Mouse (Mus musculus): ENCODE data around the gene Cpa1. TPM values are rescaled to one million over a fixed set of nuclear protein-coding genes. Genes with fewer than 3 reads are reported as not detected.

The Cpa1 gene
- polyA plus RNA-seq, 1 experiment from 2014 or later, result 1.3 TPM

- H3K27me3 ChIP-seq (ENCODE audit: control insufficient read depth, insufficient read depth, low read length), result no peaks in the 10 kb centered on the region
- DNase-seq (ENCODE audit: low spot score), result peak; percentile 34
- ATAC-seq (ENCODE audit: low FRiP score, low TSS enrichment), result peak; percentile 75; the same call in 1 of the 2 replicates
- 0 out of 2 replicates have a peak overlapping the region, but pooled peaks have one; percentile 6 for H3K27ac ChIP-seq (replicated peaks)
- TF ChIP-seq CTCF (IDR thresholded peaks at IDR 0.05; ENCODE audit: low read depth) (peak; percentile 37; the same call in 1 of the 2 replicates), EP300 (optimal IDR thresholded peaks at IDR 0.05) (no peak)
- no peaks in the 10 kb centered on the region for H3K36me3 ChIP-seq (ENCODE audit: control insufficient read depth, insufficient read depth, low read length)
- H3K9me3 ChIP-seq (ENCODE audit: control insufficient read depth, low read length), result no peaks in the 10 kb centered on the region
- WGBS, result 24% methylated on average over 18 of the region's 18 CpGs
- H3K4me2 ChIP-seq (replicated peaks; ENCODE audit: low read depth), result peak overlapping the region; percentile 41
- H3K4me3 ChIP-seq (ENCODE audit: low read depth, low read length), result no peak overlapping the region; the same call in 1 of the 2 replicates
- H3K4me1 ChIP-seq (replicated peaks; ENCODE audit: control insufficient read depth, insufficient read depth), result peaks cover 5% of the 10 kb centered on the region; the same call in 1 of the 2 replicates
- H3K9ac ChIP-seq (ENCODE audit: low read length), result peak overlapping the region; percentile 38
These were observed 20.9 kb upstream of the Cpa1 start for GRCm38 (mm10) chr6:30617959-30618590.

- 0 out of 2 replicates have a peak overlapping the region, but pooled peaks have one; percentile 14 for H3K27ac ChIP-seq (replicated peaks)
- DNase-seq (ENCODE audit: low spot score), result no peak
These were observed 20.3 kb upstream of the Cpa1 start for GRCm38 (mm10) chr6:30618735-30619134.

GRCm38 (mm10) chr6:30619606-30620005 is 19.4 kb upstream of the Cpa1 start:
- TF ChIP-seq EP300 (optimal IDR thresholded peaks at IDR 0.05) (no peak), CTCF (IDR thresholded peaks at IDR 0.05; ENCODE audit: low read depth) (no peak)
- peaks cover 5% of the 10 kb centered on the region; the same call in 1 of the 2 replicates for H3K4me1 ChIP-seq (replicated peaks; ENCODE audit: control insufficient read depth, insufficient read depth)
- no peak overlapping the region for H3K27ac ChIP-seq (replicated peaks)
- DNase-seq (ENCODE audit: low spot score), result no peak
- no peaks in the 10 kb centered on the region for H3K9me3 ChIP-seq (ENCODE audit: control insufficient read depth, low read length)
- H3K4me2 ChIP-seq (replicated peaks; ENCODE audit: low read depth), result no peak overlapping the region
- no peak overlapping the region for H3K4me3 ChIP-seq (ENCODE audit: low read depth, low read length)
- 86% methylated on average over 5 of the region's 5 CpGs for WGBS
- H3K36me3 ChIP-seq (ENCODE audit: control insufficient read depth, insufficient read depth, low read length), result no peaks in the 10 kb centered on the region
- H3K27me3 ChIP-seq (ENCODE audit: control insufficient read depth, insufficient read depth, low read length), result no peaks in the 10 kb centered on the region
- no peak overlapping the region for H3K9ac ChIP-seq (ENCODE audit: low read length)
- no peak for ATAC-seq (ENCODE audit: low FRiP score, low TSS enrichment)

More at GRCm38 (mm10) chr6:30618735-30619134, 20.3 kb upstream of the Cpa1 start:
- no peak overlapping the region for H3K4me3 ChIP-seq (ENCODE audit: low read depth, low read length)
- no peaks in the 10 kb centered on the region for H3K27me3 ChIP-seq (ENCODE audit: control insufficient read depth, insufficient read depth, low read length)
- no peak for ATAC-seq (ENCODE audit: low FRiP score, low TSS enrichment)
- no peak for TF ChIP-seq CTCF (IDR thresholded peaks at IDR 0.05; ENCODE audit: low read depth)
- no peak for TF ChIP-seq EP300 (optimal IDR thresholded peaks at IDR 0.05)
- no peaks in the 10 kb centered on the region for H3K36me3 ChIP-seq (ENCODE audit: control insufficient read depth, insufficient read depth, low read length)
- no peak overlapping the region for H3K9ac ChIP-seq (ENCODE audit: low read length)
- no peaks in the 10 kb centered on the region for H3K9me3 ChIP-seq (ENCODE audit: control insufficient read depth, low read length)
- H3K4me1 ChIP-seq (replicated peaks; ENCODE audit: control insufficient read depth, insufficient read depth), result peaks cover 5% of the 10 kb centered on the region; the same call in 1 of the 2 replicates
- no peak overlapping the region for H3K4me2 ChIP-seq (replicated peaks; ENCODE audit: low read depth)
- 47% methylated on average over 6 of the region's 6 CpGs for WGBS

GRCm38 (mm10) chr6:30620591-30620990 is 18.4 kb upstream of the Cpa1 start:
- no peak overlapping the region for H3K4me3 ChIP-seq (ENCODE audit: low read depth, low read length)
- no peaks in the 10 kb centered on the region for H3K36me3 ChIP-seq (ENCODE audit: control insufficient read depth, insufficient read depth, low read length)
- DNase-seq (ENCODE audit: low spot score) (no peak), ATAC-seq (ENCODE audit: low FRiP score, low TSS enrichment) (no peak)
- no peaks in the 10 kb centered on the region for H3K9me3 ChIP-seq (ENCODE audit: control insufficient read depth, low read length)
- no peak overlapping the region; the same call in 1 of the 2 replicates for H3K27ac ChIP-seq (replicated peaks)
- TF ChIP-seq CTCF (IDR thresholded peaks at IDR 0.05; ENCODE audit: low read depth) (no peak), EP300 (optimal IDR thresholded peaks at IDR 0.05) (no peak)
- H3K27me3 ChIP-seq (ENCODE audit: control insufficient read depth, insufficient read depth, low read length), result no peaks in the 10 kb centered on the region
- WGBS, result 56% methylated on average over 4 of the region's 4 CpGs
- no peak overlapping the region for H3K4me2 ChIP-seq (replicated peaks; ENCODE audit: low read depth)
- peaks cover 5% of the 10 kb centered on the region; the same call in 1 of the 2 replicates for H3K4me1 ChIP-seq (replicated peaks; ENCODE audit: control insufficient read depth, insufficient read depth)
- H3K9ac ChIP-seq (ENCODE audit: low read length), result no peak overlapping the region

GRCm38 (mm10) chr6:30620994-30621393 is 18.0 kb upstream of the Cpa1 start:
- TF ChIP-seq EP300 (optimal IDR thresholded peaks at IDR 0.05), result no peak
- 75% methylated on average over 6 of the region's 6 CpGs for WGBS
- no peaks in the 10 kb centered on the region for H3K27me3 ChIP-seq (ENCODE audit: control insufficient read depth, insufficient read depth, low read length)
- H3K9me3 ChIP-seq (ENCODE audit: control insufficient read depth, low read length), result no peaks in the 10 kb centered on the region
- H3K9ac ChIP-seq (ENCODE audit: low read length), result no peak overlapping the region
- H3K4me3 ChIP-seq (ENCODE audit: low read depth, low read length), result no peak overlapping the region
- H3K4me1 ChIP-seq (replicated peaks; ENCODE audit: control insufficient read depth, insufficient read depth), result peaks cover 5% of the 10 kb centered on the region; the same call in 1 of the 2 replicates
- no peaks in the 10 kb centered on the region for H3K36me3 ChIP-seq (ENCODE audit: control insufficient read depth, insufficient read depth, low read length)
- no peak overlapping the region; the same call in 1 of the 2 replicates for H3K27ac ChIP-seq (replicated peaks)
- DNase-seq (ENCODE audit: low spot score) (no peak), ATAC-seq (ENCODE audit: low FRiP score, low TSS enrichment) (no peak)
- no peak overlapping the region for H3K4me2 ChIP-seq (replicated peaks; ENCODE audit: low read depth)

GRCm38 (mm10) chr6:30621986-30622389 is 17.0 kb upstream of the Cpa1 start:
- H3K4me3 ChIP-seq (ENCODE audit: low read depth, low read length), result no peak overlapping the region
- no peaks in the 10 kb centered on the region for H3K9me3 ChIP-seq (ENCODE audit: control insufficient read depth, low read length)
- no peaks in the 10 kb centered on the region for H3K36me3 ChIP-seq (ENCODE audit: control insufficient read depth, insufficient read depth, low read length)
- peaks cover 2% of the 10 kb centered on the region; the same call in 1 of the 2 replicates for H3K4me1 ChIP-seq (replicated peaks; ENCODE audit: control insufficient read depth, insufficient read depth)
- no peak overlapping the region for H3K9ac ChIP-seq (ENCODE audit: low read length)
- H3K27ac ChIP-seq (replicated peaks), result no peak overlapping the region
- no peak overlapping the region for H3K4me2 ChIP-seq (replicated peaks; ENCODE audit: low read depth)
- WGBS, result 38% methylated on average over 4 of the region's 4 CpGs
- TF ChIP-seq CTCF (IDR thresholded peaks at IDR 0.05; ENCODE audit: low read depth) (no peak), EP300 (optimal IDR thresholded peaks at IDR 0.05) (no peak)
- H3K27me3 ChIP-seq (ENCODE audit: control insufficient read depth, insufficient read depth, low read length), result no peaks in the 10 kb centered on the region
- ATAC-seq (ENCODE audit: low FRiP score, low TSS enrichment) (no peak), DNase-seq (ENCODE audit: low spot score) (no peak)
